In the genomic region with DNA sequence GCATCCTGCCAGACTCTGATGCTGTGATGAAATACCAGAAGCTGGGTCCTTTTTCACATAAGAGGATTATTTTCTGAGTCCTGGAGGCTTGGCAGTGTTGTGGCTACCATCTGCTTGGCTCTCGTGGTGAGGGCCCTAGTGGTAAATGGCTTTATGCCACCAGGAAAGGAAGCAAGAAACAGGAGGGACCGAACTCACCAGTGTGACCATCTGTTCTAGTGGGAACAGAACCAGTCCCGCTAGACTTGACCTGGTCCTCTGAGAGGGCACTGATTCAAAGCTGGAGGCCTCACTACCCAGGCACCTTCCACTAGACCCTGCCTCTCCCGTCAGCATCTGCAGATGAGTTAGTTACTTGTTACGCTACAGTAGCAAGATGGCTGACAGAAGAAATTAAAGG, we compare ENCODE assay signal across 38 mouse cellular contexts. TPM values are rescaled to one million over a fixed set of nuclear protein-coding genes. Genes with fewer than 3 reads are reported as not detected.
DNase-seq lines count a peak whose midpoint lies in the region; ATAC-seq lines count a peak whose summit lies in the region.
"Had no signal": no experiment of that assay in that cellular context is flagged by ENCODE, and none has a peak within 500 bp of the region (broad histone marks: within the 10 kb centered on the region; RNA-seq: fewer than 3 reads in every experiment).

No protein-coding gene starts in this region.

- WGBS in hindbrain, embryonic 10.5 days, result 73% methylated on average over 5 of the region's 5 CpGs
- 60% methylated on average over 5 of the region's 5 CpGs for WGBS in hindbrain, embryonic 13.5 days

- H3K4me3 ChIP-seq in hindbrain, embryonic 10.5 days, result no peak overlapping the region
- H3K4me3 ChIP-seq in hindbrain, embryonic 13.5 days, result no peak overlapping the region
- H3K4me3 ChIP-seq: embryonic facial prominence, embryonic 10.5 days; embryonic facial prominence, embryonic 15.5 days; forebrain, embryonic 12.5 days; limb, embryonic 12.5 days; liver, embryonic 15.5 days; megakaryocyte, embryonic 14.5 days; midbrain, embryonic 15.5 days had no signal

- no peaks in the 10 kb centered on the region for H3K36me3 ChIP-seq in hindbrain, embryonic 10.5 days
- no peaks in the 10 kb centered on the region for H3K36me3 ChIP-seq in hindbrain, embryonic 13.5 days
- H3K36me3 ChIP-seq: embryonic facial prominence, embryonic 10.5 days; embryonic facial prominence, embryonic 15.5 days; forebrain, embryonic 12.5 days; limb, embryonic 12.5 days; liver, embryonic 15.5 days; midbrain, embryonic 15.5 days had no signal

- peaks cover 3% of the 10 kb centered on the region; the same call in 1 of the 2 replicates for H3K9me3 ChIP-seq in hindbrain, embryonic 10.5 days
- no peaks in the 10 kb centered on the region for H3K9me3 ChIP-seq in hindbrain, embryonic 13.5 days
- H3K9me3 ChIP-seq: embryonic facial prominence, embryonic 15.5 days; forebrain, embryonic 12.5 days; limb, embryonic 12.5 days; liver, embryonic 15.5 days; midbrain, embryonic 15.5 days had no signal

- H3K27ac ChIP-seq in hindbrain, embryonic 10.5 days, result 0 out of 2 replicates have a peak overlapping the region, but pooled peaks have one; percentile 16
- no peak overlapping the region for H3K27ac ChIP-seq in hindbrain, embryonic 13.5 days
- H3K27ac ChIP-seq: embryonic facial prominence, embryonic 10.5 days; embryonic facial prominence, embryonic 15.5 days; forebrain, embryonic 12.5 days; limb, embryonic 12.5 days; liver, embryonic 15.5 days had no signal

- no peak overlapping the region for H3K4me2 ChIP-seq in hindbrain, embryonic 13.5 days
- H3K4me2 ChIP-seq: embryonic facial prominence, embryonic 15.5 days; forebrain, embryonic 12.5 days; limb, embryonic 12.5 days; liver, embryonic 15.5 days; midbrain, embryonic 15.5 days had no signal

- no peak for DNase-seq in hindbrain, embryonic 10.5 days (ENCODE audit: low spot score)
- peak; percentile 45 for DNase-seq in 3134 (ENCODE audit: extremely low read depth, insufficient read length, low spot score)
- DNase-seq in cerebellum, adult 18-20 months, result peak; percentile 87 to 92
- peak; percentile 82 to 86 for DNase-seq in cerebellum, postnatal 10 days
- DNase-seq in layer of hippocampus, postnatal 14 days (ENCODE audit: low spot score in 2 of 2), result no peak
- no peak for DNase-seq in urinary bladder, adult 18-20 months (ENCODE audit: low spot score in 2 of 2)
- DNase-seq in urinary bladder, postnatal 10 days (ENCODE audit: low spot score), result no peak
- DNase-seq: adrenal gland, postnatal 10 days; forebrain, postnatal 0 days; gastrocnemius, postnatal 10 days; heart, postnatal 14 days; kidney, adult 9 months; kidney, postnatal 10 days; lung, postnatal 4 days; thymus, postnatal 4 days had no signal

- peaks cover 17% of the 10 kb centered on the region for H3K4me1 ChIP-seq in hindbrain, embryonic 10.5 days (replicated peaks)
- peaks cover 22% of the 10 kb centered on the region for H3K4me1 ChIP-seq in hindbrain, embryonic 13.5 days (replicated peaks)
- H3K4me1 ChIP-seq: embryonic facial prominence, embryonic 15.5 days; liver, embryonic 15.5 days; megakaryocyte, embryonic 14.5 days; midbrain, embryonic 15.5 days had no signal

- H3K27me3 ChIP-seq in hindbrain, embryonic 10.5 days (ENCODE audit: insufficient read depth, poor library complexity, severe bottlenecking), result no peaks in the 10 kb centered on the region
- no peaks in the 10 kb centered on the region for H3K27me3 ChIP-seq in hindbrain, embryonic 13.5 days
- H3K27me3 ChIP-seq: embryonic facial prominence, embryonic 15.5 days; forebrain, embryonic 12.5 days; limb, embryonic 12.5 days; liver, embryonic 15.5 days; midbrain, embryonic 15.5 days; Patski had no signal

- H3K9ac ChIP-seq in hindbrain, embryonic 13.5 days, result no peak overlapping the region
- H3K9ac ChIP-seq: embryonic facial prominence, embryonic 15.5 days; forebrain, embryonic 12.5 days; forebrain, postnatal 0 days; limb, embryonic 12.5 days; liver, embryonic 15.5 days; midbrain, embryonic 15.5 days had no signal

- no peak for ATAC-seq in hindbrain, embryonic 13.5 days (ENCODE audit: low FRiP score)
- ATAC-seq: forebrain, postnatal 0 days; intestine, postnatal 0 days; midbrain, embryonic 15.5 days; Patski had no signal

RNA-seq across cellular contexts. Expression of a gene that starts 33.0 kb away (rescaled TPM):
- polyA plus RNA-seq in hindbrain, embryonic 10.5 days (2016; fragmentation: Nextera tagmentation; extraction: Ambion mirVana), result 0.78 and 1.1 TPM in 2 replicates
- 1.2 and 1.8 TPM in 2 replicates for polyA plus RNA-seq in hindbrain, embryonic 13.5 days (2015; fragmentation: Nextera tagmentation; extraction: Ambion mirVana)
- total RNA-seq in layer of hippocampus, postnatal 14 days (2021), result 1 to 10 TPM; 2.8 to 5.1 TPM
- total RNA-seq: MEL had no signal
- polyA plus RNA-seq: Patski had no signal

RNA-seq across cellular contexts. Expression of a gene that starts 41.3 kb away (rescaled TPM):
- polyA plus RNA-seq in hindbrain, embryonic 10.5 days (2016; fragmentation: Nextera tagmentation; extraction: Ambion mirVana), result not detected in 2 replicates
- not detected in 2 replicates for polyA plus RNA-seq in hindbrain, embryonic 13.5 days (2015; fragmentation: Nextera tagmentation; extraction: Ambion mirVana)
- total RNA-seq in layer of hippocampus, postnatal 14 days (2021), result not detected
- total RNA-seq: adrenal gland, postnatal 10 days; forebrain, postnatal 0 days; gastrocnemius, postnatal 10 days; heart, adult 8-10 months; heart, postnatal 14 days; left cerebral cortex, postnatal 10 days; liver, adult 2 months; MEL; neutrophil, adult 5-6 weeks had no signal
- polyA plus RNA-seq: cortical plate, adult 2 months; embryonic facial prominence, embryonic 10.5 days; embryonic facial prominence, embryonic 15.5 days; forebrain, embryonic 12.5 days; forebrain, postnatal 0 days; gonadal fat pad, adult 2 months; heart, embryonic 14.5 days; hindbrain, embryonic 11.5 days; intestine, postnatal 0 days; large intestine, adult 2 months; limb, embryonic 12.5 days; liver, adult 2 months; liver, embryonic 15.5 days; lung, embryonic 16.5 days; midbrain, embryonic 15.5 days; neural tube, embryonic 11.5 days; Patski; thymus, postnatal 0 days had no signal

RNA-seq across cellular contexts. Expression of a gene that starts 52.4 kb away (rescaled TPM):
- polyA plus RNA-seq in hindbrain, embryonic 10.5 days (2016; fragmentation: Nextera tagmentation; extraction: Ambion mirVana), result 5.3 and 5.6 TPM in 2 replicates
- polyA plus RNA-seq in hindbrain, embryonic 13.5 days (2015; fragmentation: Nextera tagmentation; extraction: Ambion mirVana), result 8.0 and 8.2 TPM in 2 replicates
- total RNA-seq in layer of hippocampus, postnatal 14 days (2021), result 10 to 100 TPM in 1 of 2 experiments, 1 to 10 TPM in 1; 9.6 to 12.0 TPM

Comparison
In these comparisons a context has a peak if more than half of its experiments do, and no peak if none do; other contexts are left out.
1. DNase-seq: peak in 3134 (single experiment), cerebellum, adult 18-20 months (2 of 2) and cerebellum, postnatal 10 days (2 of 2); none in hindbrain, embryonic 10.5 days (single experiment), layer of hippocampus, postnatal 14 days (0 of 2), urinary bladder, adult 18-20 months (0 of 2) and urinary bladder, postnatal 10 days (single experiment).